1 mouse cellular context compared by ENCODE assay signal in the genomic region with DNA sequence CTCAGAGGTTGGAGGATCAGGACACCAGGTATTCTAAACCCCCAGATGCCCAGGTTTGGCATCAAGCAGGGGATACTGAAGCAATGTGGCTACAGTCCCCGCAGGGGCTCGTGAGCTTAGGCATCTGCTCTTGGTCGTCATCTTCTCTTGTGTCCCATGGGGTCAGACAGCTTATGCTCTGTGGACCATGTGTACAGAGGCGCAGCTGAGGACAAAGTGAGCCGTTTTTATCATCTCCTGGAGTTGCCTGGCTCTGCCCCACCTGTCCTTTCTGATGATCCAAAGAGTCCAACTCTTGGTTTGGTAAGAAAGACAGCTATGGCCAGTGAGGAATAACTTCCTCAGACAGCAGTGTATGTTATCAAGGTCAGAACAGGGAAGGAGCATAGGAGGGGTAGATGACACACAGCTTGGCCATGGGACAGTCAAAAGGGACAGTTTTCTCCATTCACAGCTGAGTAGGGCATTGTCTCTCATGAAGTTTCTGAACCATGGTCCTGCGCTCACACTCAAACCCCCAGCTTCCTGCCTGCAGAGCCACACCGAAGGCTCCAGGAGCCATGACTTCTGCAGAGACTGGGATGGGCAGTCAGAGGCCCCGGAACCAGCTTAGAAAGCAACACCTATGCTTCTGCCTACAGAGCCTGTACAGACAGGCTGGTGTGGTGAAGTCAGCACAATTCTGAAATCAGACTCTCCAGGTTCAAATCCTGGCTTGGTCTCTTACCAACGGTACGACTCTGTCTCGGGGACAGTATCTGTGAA.
TF ChIP-seq lines count a peak whose summit lies in the region.

No protein-coding gene starts in this region.

TF ChIP-seq in CH12.LX, 34 proteins besides CTCF, POLR2A, EP300 and RAD21 (continued from another document):
- TF ChIP-seq ETS1 (conservative IDR thresholded peaks at IDR 0.05; ENCODE audit: low read depth, low read length) (no peak), KAT2A (IDR thresholded peaks at IDR 0.05; ENCODE audit: insufficient replicate concordance, low read length) (0 out of 2 replicates have a peak, but pooled peaks have one; percentile 22)
